Mouse (Mus musculus) bone marrow, adult 2 months (tissue): ENCODE measurements around the gene 2610507B11Rik.

Experiments used
- CTCF ChIP-seq: fragments of 200-500 bp; IDR thresholded peaks from 2 replicates; pipeline ENCODE4 v1.5.1; 2011; ENCODE audit warnings: low read length, control low read depth; ENCODE audit not compliant: control insufficient read depth, insufficient read depth
- POLR2A ChIP-seq: fragments of 200-500 bp; IDR thresholded peaks from 2 replicates; pipeline ENCODE4 v1.6.1; 2011; ENCODE audit warnings: low read depth, mild to moderate bottlenecking, control low read depth, low read length, borderline replicate concordance; ENCODE audit not compliant: control insufficient read depth

GRCm38 (mm10) chr11:78327215-78327614, 65.7 kb downstream of the 2610507B11Rik start:
- no peak for TF ChIP-seq CTCF
- no peak for TF ChIP-seq POLR2A
